Mouse (Mus musculus): ENCODE measurements around the gene Pdpk1.
A peak's percentile ranks its signal among the peaks of the same experiment; 100 is the strongest.

Gene Pdpk1

GRCm38 (mm10) chr17:24150824-24151223, at the start of gene Pdpk1:
TSS of gene Pdpk1 (minus strand) at chr17:24150924.
- no peak for DNase-seq

- DNase-seq: peak; percentile 56
Observed at GRCm38 (mm10) chr17:24199741-24200140, 49.0 kb upstream of the Pdpk1 start.

GRCm38 (mm10) chr17:24199252-24199651, 48.5 kb upstream of the Pdpk1 start:
- peak; percentile 78 for DNase-seq

- DNase-seq: peak; percentile 59
Observed at GRCm38 (mm10) chr17:24197032-24197824, 46.5 kb upstream of the Pdpk1 start.

- no peak for DNase-seq
Observed at GRCm38 (mm10) chr17:24195349-24195748, 44.6 kb upstream of the Pdpk1 start.

GRCm38 (mm10) chr17:24193769-24194168, 43.0 kb upstream of the Pdpk1 start:
- DNase-seq: peak; percentile 76

GRCm38 (mm10) chr17:24193268-24193667, 42.5 kb upstream of the Pdpk1 start:
- DNase-seq: no peak

- DNase-seq: no peak
Observed at GRCm38 (mm10) chr17:24192848-24193247, 42.1 kb upstream of the Pdpk1 start.

GRCm38 (mm10) chr17:24191481-24191880, 40.8 kb upstream of the Pdpk1 start:
- DNase-seq: no peak

GRCm38 (mm10) chr17:24190934-24191333, 40.2 kb upstream of the Pdpk1 start:
- DNase-seq: no peak

GRCm38 (mm10) chr17:24174259-24174658, 23.5 kb upstream of the Pdpk1 start:
- no peak for DNase-seq

- DNase-seq: peak; percentile 75
Observed at GRCm38 (mm10) chr17:24173423-24173822, 22.7 kb upstream of the Pdpk1 start.

- no peak for DNase-seq
Observed at GRCm38 (mm10) chr17:24171738-24172137, 21.0 kb upstream of the Pdpk1 start.

- DNase-seq: no peak
Observed at GRCm38 (mm10) chr17:24170729-24171128, 20.0 kb upstream of the Pdpk1 start.

- DNase-seq: no peak
Observed at GRCm38 (mm10) chr17:24170125-24170524, 19.4 kb upstream of the Pdpk1 start.

- DNase-seq: peak; percentile 96
Observed at GRCm38 (mm10) chr17:24169317-24170065, 18.8 kb upstream of the Pdpk1 start, which contains the start of gene Atp6v0c. TSS of gene Atp6v0c (minus strand) at chr17:24169702.

GRCm38 (mm10) chr17:24168590-24169277, 18.0 kb upstream of the Pdpk1 start:
- peak; percentile 83 for DNase-seq

- peak; percentile 39 for DNase-seq
Observed at GRCm38 (mm10) chr17:24167891-24168505, 17.3 kb upstream of the Pdpk1 start.

GRCm38 (mm10) chr17:24167120-24167519, 16.4 kb upstream of the Pdpk1 start:
- DNase-seq: no peak

GRCm38 (mm10) chr17:24164566-24165259, 14.0 kb upstream of the Pdpk1 start:
- no peak for DNase-seq

- DNase-seq: peak; percentile 96
Observed at GRCm38 (mm10) chr17:24163176-24163962, 12.6 kb upstream of the Pdpk1 start, which contains the start of gene Amdhd2. TSS of gene Amdhd2 (minus strand) at chr17:24163766.

Measured in liver (tissue).